Mouse (Mus musculus): ENCODE results near the gene Clec4g. TPM values are rescaled to one million over a fixed set of nuclear protein-coding genes. Genes with fewer than 3 reads are reported as not detected.

Gene Clec4g
- polyA plus RNA-seq, 1 experiment from 2014 or later: not detected

DNA sequence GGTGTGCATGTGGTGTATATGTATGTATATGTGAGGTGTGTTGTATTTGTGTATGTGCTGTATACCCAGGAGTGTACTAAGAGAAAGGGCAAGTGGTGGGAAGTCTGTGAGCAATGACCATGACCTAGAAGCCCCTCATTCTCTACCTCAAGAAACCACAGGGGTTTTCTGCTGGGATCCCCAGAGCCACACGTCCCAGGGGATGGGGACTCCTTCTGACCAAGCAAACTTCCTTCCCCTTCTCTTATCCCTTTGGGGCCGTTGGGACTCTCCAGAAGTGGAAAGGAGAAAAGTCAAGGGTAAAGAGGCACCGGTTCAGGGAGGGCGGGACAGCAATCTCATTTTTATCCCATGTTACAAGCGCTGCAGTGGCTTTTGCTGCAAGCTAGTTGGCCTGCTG lies 35.0 kb downstream of the Clec4g start:
- Histone ChIP-seq H3K4me2 (ENCODE audit: low read depth) (no peak overlapping the region), H3K4me3 (ENCODE audit: low read depth, low read length) (no peak overlapping the region), H3K9me3 (ENCODE audit: control insufficient read depth, low read length) (no peaks in the 10 kb centered on the region), H3K9ac (ENCODE audit: low read length) (no peak overlapping the region), H3K27ac (ENCODE audit: low read depth, low read length) (no peak overlapping the region), H3K36me3 (ENCODE audit: control insufficient read depth, insufficient read depth, low read length) (no peaks in the 10 kb centered on the region; the same call in 1 of the 2 replicates), H3K27me3 (ENCODE audit: control insufficient read depth, insufficient read depth, low read length) (no peaks in the 10 kb centered on the region), H3K4me1 (ENCODE audit: control insufficient read depth, insufficient read depth, low read length) (no peaks in the 10 kb centered on the region)
- ATAC-seq (ENCODE audit: insufficient read depth, low FRiP score, low TSS enrichment) (no peak), DNase-seq (ENCODE audit: low spot score) (no peak)
- WGBS: 65% methylated on average over 5 of the region's 5 CpGs

GRCm38 (mm10) chr8:3684530-3684929 lies 35.9 kb downstream of the Clec4g start:
- no peak overlapping the region for H3K4me3 ChIP-seq (ENCODE audit: low read depth, low read length)
- no peak for ATAC-seq (ENCODE audit: insufficient read depth, low FRiP score, low TSS enrichment)
- H3K9me3 ChIP-seq (ENCODE audit: control insufficient read depth, low read length): no peaks in the 10 kb centered on the region
- peaks cover 3% of the 10 kb centered on the region for H3K36me3 ChIP-seq (ENCODE audit: control insufficient read depth, insufficient read depth, low read length)
- no peaks in the 10 kb centered on the region for H3K4me1 ChIP-seq (ENCODE audit: control insufficient read depth, insufficient read depth, low read length)
- H3K27ac ChIP-seq (ENCODE audit: low read depth, low read length): no peak overlapping the region
- no peak overlapping the region for H3K4me2 ChIP-seq (ENCODE audit: low read depth)
- DNase-seq (ENCODE audit: low spot score): no peak
- no peaks in the 10 kb centered on the region for H3K27me3 ChIP-seq (ENCODE audit: control insufficient read depth, insufficient read depth, low read length)
- no peak overlapping the region for H3K9ac ChIP-seq (ENCODE audit: low read length)

DNA sequence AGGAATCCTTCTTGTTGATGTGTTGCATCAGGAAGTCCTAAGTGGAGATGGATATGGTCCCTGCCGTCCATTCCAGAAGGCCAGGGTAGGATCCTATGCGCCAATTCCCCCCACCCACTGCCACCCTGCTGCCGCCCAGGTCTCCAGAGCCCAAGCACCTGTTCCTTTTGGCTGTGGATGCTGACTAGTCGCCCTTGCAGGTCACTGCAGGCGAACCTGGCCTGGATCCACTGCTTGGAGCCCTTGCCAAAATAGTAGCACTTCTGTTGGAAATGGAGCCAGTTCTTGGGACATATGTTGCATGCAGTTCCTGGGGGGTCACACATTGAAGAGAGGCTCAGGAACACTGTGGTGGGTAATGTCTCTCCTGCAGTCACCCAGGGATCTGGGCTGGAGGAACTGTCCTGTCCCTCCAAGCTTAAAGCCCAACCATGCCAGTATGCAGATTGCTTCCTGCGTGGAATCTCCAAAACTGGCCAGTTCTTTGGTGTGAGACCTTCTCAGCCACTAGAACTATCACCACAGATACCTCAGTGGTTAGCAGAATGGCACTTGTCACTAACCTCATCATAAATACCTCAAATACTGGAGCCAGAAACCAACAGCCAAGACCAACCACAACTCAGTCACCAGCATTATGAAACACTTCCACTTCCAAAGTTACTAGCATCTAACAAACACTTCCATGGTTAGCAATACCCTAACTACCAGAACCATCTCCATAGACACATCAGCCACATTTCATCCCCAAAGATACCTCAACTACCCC lies 36.9 kb downstream of the Clec4g start:
- no peaks in the 10 kb centered on the region for H3K4me1 ChIP-seq (ENCODE audit: control insufficient read depth, insufficient read depth, low read length)
- H3K4me2 ChIP-seq (ENCODE audit: low read depth): no peak overlapping the region
- peaks cover 11% of the 10 kb centered on the region for H3K36me3 ChIP-seq (ENCODE audit: control insufficient read depth, insufficient read depth, low read length)
- no peak overlapping the region for H3K27ac ChIP-seq (ENCODE audit: low read depth, low read length)
- WGBS: 69% methylated on average over 6 of the region's 6 CpGs
- no peak for DNase-seq (ENCODE audit: low spot score)
- no peak overlapping the region for H3K9ac ChIP-seq (ENCODE audit: low read length)
- no peaks in the 10 kb centered on the region for H3K9me3 ChIP-seq (ENCODE audit: control insufficient read depth, low read length)
- H3K27me3 ChIP-seq (ENCODE audit: control insufficient read depth, insufficient read depth, low read length): no peaks in the 10 kb centered on the region
- ATAC-seq (ENCODE audit: insufficient read depth, low FRiP score, low TSS enrichment): no peak
- no peak overlapping the region for H3K4me3 ChIP-seq (ENCODE audit: low read depth, low read length)

- Histone ChIP-seq H3K4me3 (ENCODE audit: low read depth, low read length) (no peak overlapping the region), H3K4me2 (ENCODE audit: low read depth) (no peak overlapping the region), H3K36me3 (ENCODE audit: control insufficient read depth, insufficient read depth, low read length) (peaks cover 11% of the 10 kb centered on the region), H3K9ac (ENCODE audit: low read length) (no peak overlapping the region), H3K9me3 (ENCODE audit: control insufficient read depth, low read length) (no peaks in the 10 kb centered on the region), H3K4me1 (ENCODE audit: control insufficient read depth, insufficient read depth, low read length) (peaks cover 2% of the 10 kb centered on the region; the same call in 1 of the 2 replicates), H3K27ac (ENCODE audit: low read depth, low read length) (no peak overlapping the region), H3K27me3 (ENCODE audit: control insufficient read depth, insufficient read depth, low read length) (no peaks in the 10 kb centered on the region)
- no peak for DNase-seq (ENCODE audit: low spot score)
- 94% methylated on average over 5 of the region's 5 CpGs for WGBS
- ATAC-seq (ENCODE audit: insufficient read depth, low FRiP score, low TSS enrichment): no peak
These were observed 38.0 kb downstream of the Clec4g start for GRCm38 (mm10) chr8:3682435-3682834.

- Histone ChIP-seq H3K4me3 (ENCODE audit: low read depth, low read length) (no peak overlapping the region), H3K27me3 (ENCODE audit: control insufficient read depth, insufficient read depth, low read length) (no peaks in the 10 kb centered on the region), H3K9me3 (ENCODE audit: control insufficient read depth, low read length) (no peaks in the 10 kb centered on the region), H3K36me3 (ENCODE audit: control insufficient read depth, insufficient read depth, low read length) (peaks cover 11% of the 10 kb centered on the region), H3K4me2 (ENCODE audit: low read depth) (no peak overlapping the region), H3K9ac (ENCODE audit: low read length) (no peak overlapping the region), H3K27ac (ENCODE audit: low read depth, low read length) (no peak overlapping the region), H3K4me1 (ENCODE audit: control insufficient read depth, insufficient read depth, low read length) (peaks cover 4% of the 10 kb centered on the region; the same call in 1 of the 2 replicates)
- DNase-seq (ENCODE audit: low spot score) (no peak), ATAC-seq (ENCODE audit: insufficient read depth, low FRiP score, low TSS enrichment) (no peak)
- WGBS: 93% methylated on average over 5 of the region's 5 CpGs
These were observed 40.8 kb downstream of the Clec4g start for GRCm38 (mm10) chr8:3679656-3680055.

- Histone ChIP-seq H3K27ac (ENCODE audit: low read depth, low read length) (no peak overlapping the region), H3K9ac (ENCODE audit: low read length) (no peak overlapping the region), H3K9me3 (ENCODE audit: control insufficient read depth, low read length) (no peaks in the 10 kb centered on the region), H3K36me3 (ENCODE audit: control insufficient read depth, insufficient read depth, low read length) (peaks cover 11% of the 10 kb centered on the region), H3K4me2 (ENCODE audit: low read depth) (no peak overlapping the region), H3K27me3 (ENCODE audit: control insufficient read depth, insufficient read depth, low read length) (no peaks in the 10 kb centered on the region), H3K4me3 (ENCODE audit: low read depth, low read length) (no peak overlapping the region), H3K4me1 (ENCODE audit: control insufficient read depth, insufficient read depth, low read length) (peaks cover 4% of the 10 kb centered on the region; the same call in 1 of the 2 replicates)
- WGBS: 95% methylated on average over 23 of the region's 23 CpGs
- DNase-seq (ENCODE audit: low spot score) (no peak), ATAC-seq (ENCODE audit: insufficient read depth, low FRiP score, low TSS enrichment) (no peak)
These were observed 41.2 kb downstream of the Clec4g start for GRCm38 (mm10) chr8:3679236-3679635.

DNA sequence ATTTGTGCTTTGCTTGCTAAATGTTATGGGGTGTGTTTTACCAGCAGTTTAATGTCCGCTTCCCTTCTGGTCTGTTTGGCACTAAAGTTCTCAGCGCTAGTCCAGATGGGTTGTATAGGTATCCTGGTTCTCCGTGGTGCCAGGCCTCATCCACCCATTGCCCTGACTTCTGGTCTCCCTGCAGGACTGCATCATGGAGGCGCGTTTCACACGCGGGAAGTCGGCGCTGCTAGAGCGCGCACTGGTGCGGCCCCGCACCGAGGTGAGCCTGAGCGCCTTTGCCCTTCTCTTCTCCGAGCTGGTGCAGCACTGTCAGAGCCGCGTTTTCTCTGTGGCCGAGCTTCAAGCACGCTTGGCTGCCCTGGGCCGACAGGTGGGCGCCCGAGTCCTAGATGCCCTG lies 41.6 kb downstream of the Clec4g start:
- DNase-seq (ENCODE audit: low spot score): no peak
- no peak overlapping the region for H3K9ac ChIP-seq (ENCODE audit: low read length)
- WGBS: 98% methylated on average over 23 of the region's 23 CpGs
- no peak overlapping the region for H3K4me3 ChIP-seq (ENCODE audit: low read depth, low read length)
- no peak for ATAC-seq (ENCODE audit: insufficient read depth, low FRiP score, low TSS enrichment)
- no peaks in the 10 kb centered on the region for H3K9me3 ChIP-seq (ENCODE audit: control insufficient read depth, low read length)
- H3K4me1 ChIP-seq (ENCODE audit: control insufficient read depth, insufficient read depth, low read length): peaks cover 4% of the 10 kb centered on the region; the same call in 1 of the 2 replicates
- H3K36me3 ChIP-seq (ENCODE audit: control insufficient read depth, insufficient read depth, low read length): peaks cover 11% of the 10 kb centered on the region
- no peak overlapping the region for H3K27ac ChIP-seq (ENCODE audit: low read depth, low read length)
- no peak overlapping the region for H3K4me2 ChIP-seq (ENCODE audit: low read depth)
- H3K27me3 ChIP-seq (ENCODE audit: control insufficient read depth, insufficient read depth, low read length): no peaks in the 10 kb centered on the region

- Histone ChIP-seq H3K36me3 (ENCODE audit: control insufficient read depth, insufficient read depth, low read length) (peaks cover 11% of the 10 kb centered on the region), H3K27ac (ENCODE audit: low read depth, low read length) (peak overlapping the region; percentile 57), H3K9me3 (ENCODE audit: control insufficient read depth, low read length) (no peaks in the 10 kb centered on the region), H3K4me1 (ENCODE audit: control insufficient read depth, insufficient read depth, low read length) (peaks cover 4% of the 10 kb centered on the region; the same call in 1 of the 2 replicates), H3K4me3 (ENCODE audit: low read depth, low read length) (peak overlapping the region; percentile 82), H3K9ac (ENCODE audit: low read length) (peak overlapping the region; percentile 89), H3K4me2 (ENCODE audit: low read depth) (peak overlapping the region; percentile 81), H3K27me3 (ENCODE audit: control insufficient read depth, insufficient read depth, low read length) (no peaks in the 10 kb centered on the region)
- ATAC-seq (ENCODE audit: insufficient read depth, low FRiP score, low TSS enrichment) (peak; percentile 11; the same call in 1 of the 2 replicates), DNase-seq (ENCODE audit: low spot score) (peak; percentile 32)
- 4% methylated on average over 15 of the region's 15 CpGs for WGBS
These were observed 43.4 kb downstream of the Clec4g start for GRCm38 (mm10) chr8:3676993-3677579.

Measured in neural tube, embryonic 11.5 days (tissue).